Mouse (Mus musculus) lung, embryonic 16.5 days (tissue): ENCODE data around the gene Dmrta1. TPM values are rescaled to one million over a fixed set of nuclear protein-coding genes. Genes with fewer than 3 reads are reported as not detected.
"Not testable (repeated sequence)": the region's sequence is repeated elsewhere in the genome, so short reads cannot be mapped to it uniquely, and the experiment has no call there.

Experiments used
- ATAC-seq: fragments of 200-750 bp; cut with Nextera tagmentation; 2 replicates; pipeline ENCODE4 v1.8.0; 2017; ENCODE audit warnings: low read depth, mild to moderate bottlenecking, moderate library complexity
- H3K27ac ChIP-seq: fragments of 300-500 bp; sonication (generic); 2 replicates; pipeline ENCODE4 v1.5.1; 2014; ENCODE audit warnings: mild to moderate bottlenecking, control low read depth, low read length
- H3K27me3 ChIP-seq: fragments of 300-500 bp; sonication (generic); 2 replicates; pipeline ENCODE4 v1.6.1; 2014; ENCODE audit warnings: low read depth, low read length, mixed read lengths; ENCODE audit not compliant: control insufficient read depth, insufficient read depth
- H3K36me3 ChIP-seq: fragments of 300-500 bp; sonication (generic); 2 replicates; pipeline ENCODE4 v1.6.1; 2014; ENCODE audit warnings: low read length; ENCODE audit not compliant: control insufficient read depth, insufficient read depth
- H3K4me1 ChIP-seq: fragments of 300-500 bp; sonication (generic); replicated peaks from 2 replicates; pipeline ENCODE4 v1.6.1; 2014; ENCODE audit warnings: low read length, mixed read lengths; ENCODE audit not compliant: control insufficient read depth, insufficient read depth
- H3K4me2 ChIP-seq: fragments of 300-500 bp; sonication (generic); 2 replicates; pipeline ENCODE4 v1.6.1; 2014; ENCODE audit warnings: low read depth, low read length, control low read depth
- H3K4me3 ChIP-seq: fragments of 300-500 bp; sonication (generic); 2 replicates; pipeline ENCODE4 v1.5.1; 2014; ENCODE audit warnings: mild to moderate bottlenecking, low read length, control low read depth
- H3K9ac ChIP-seq: fragments of 300-500 bp; sonication (generic); 2 replicates; pipeline ENCODE4 v1.6.1; 2014; ENCODE audit warnings: low read length, control low read depth
- H3K9me3 ChIP-seq: fragments of 300-500 bp; sonication (generic); 2 replicates; pipeline ENCODE4 v1.6.1; 2016; ENCODE audit warnings: low read length; ENCODE audit not compliant: control insufficient read depth
- WGBS: fragments of 180-500 bp; shearing (Covaris S2); extraction: QIAGEN DNeasy Blood & Tissue Kit; methylation state at CpG from one replicate; pipeline ENCODE4 v1.1.7; 2014; 5-methylcytosine and 5-hydroxymethylcytosine counted together
- polyA plus RNA-seq: library from polyadenylated mRNA; unstranded; fragments of >200 nt; fragmentation: Nextera tagmentation; extraction: Ambion mirVana; gene quantifications from 2 replicates; pipeline ENCODE4 v1.2.1, GENCODE M21; 2015

Gene Dmrta1
- polyA plus RNA-seq, 1 experiment from 2014 or later: not detected

- not testable (repeated sequence) for H3K4me2 ChIP-seq, H3K9me3 ChIP-seq, ATAC-seq, H3K27me3 ChIP-seq, H3K4me1 ChIP-seq, H3K27ac ChIP-seq, H3K36me3 ChIP-seq, H3K9ac ChIP-seq, H3K4me3 ChIP-seq
- WGBS: 88% methylated on average over 1 of the region's 1 CpGs
These were observed 44.4 kb downstream of the Dmrta1 start for GRCm38 (mm10) chr4:89723526-89724190.
